Mouse (Mus musculus): ENCODE measurements around the gene Frrs1. TPM values are rescaled to one million over a fixed set of nuclear protein-coding genes. Genes with fewer than 3 reads are reported as not detected.
"Not testable (repeated sequence)": the region's sequence is repeated elsewhere in the genome, so short reads cannot be mapped to it uniquely, and the experiment has no call there.

Gene Frrs1
- polyA plus RNA-seq (2015; fragmentation: Nextera tagmentation; extraction: Ambion mirVana): 2.6 and 3.6 TPM in 2 replicates

- Histone ChIP-seq H3K27ac (no peak within 1 kb of the TSS), H3K4me2 (replicated peaks) (no peak within 1 kb of the TSS), H3K4me3 (replicated peaks) (no peak within 1 kb of the TSS), H3K36me3 (no peaks in the 10 kb centered on the region), H3K4me1 (replicated peaks) (peaks cover 5% of the 10 kb centered on the region; the same call in 1 of the 2 replicates), H3K9ac (replicated peaks) (no peak within 1 kb of the TSS), H3K9me3 (no peaks in the 10 kb centered on the region), H3K27me3 (no peaks in the 10 kb centered on the region)
- WGBS: 90% methylated on average over 9 of the region's 9 CpGs
- ATAC-seq: no peak
Observed at GRCm38 (mm10) chr3:116858941-116859685, at the start of gene Frrs1. Gene Frrs1 (plus strand): TSS chr3:116859464.

- H3K27ac ChIP-seq; H3K27me3 ChIP-seq; H3K4me3 ChIP-seq (replicated peaks); H3K9ac ChIP-seq (replicated peaks); H3K36me3 ChIP-seq; H3K9me3 ChIP-seq; ATAC-seq; H3K4me2 ChIP-seq (replicated peaks): not testable (repeated sequence)
- peaks cover 16% of the 10 kb centered on the region for H3K4me1 ChIP-seq (replicated peaks)
- 85% methylated on average over 6 of the region's 6 CpGs for WGBS
Observed at GRCm38 (mm10) chr3:116810351-116810750, 48.9 kb upstream of the Frrs1 start.

- Histone ChIP-seq H3K27me3 (0 out of 2 replicates have a peak, but pooled peaks cover 3% of the 10 kb centered on the region), H3K4me3 (replicated peaks) (no peak overlapping the region), H3K4me1 (replicated peaks) (peaks cover 8% of the 10 kb centered on the region), H3K4me2 (replicated peaks) (no peak overlapping the region), H3K27ac (no peak overlapping the region), H3K9me3 (no peaks in the 10 kb centered on the region), H3K36me3 (no peaks in the 10 kb centered on the region), H3K9ac (replicated peaks) (no peak overlapping the region)
- 90% methylated on average over 2 of the region's 2 CpGs for WGBS
- no peak for ATAC-seq
Observed at GRCm38 (mm10) chr3:116812946-116813345, 46.3 kb upstream of the Frrs1 start.

- Histone ChIP-seq H3K9me3 (no peaks in the 10 kb centered on the region), H3K4me3 (replicated peaks) (no peak overlapping the region), H3K4me1 (replicated peaks) (peaks cover 4% of the 10 kb centered on the region; the same call in 1 of the 2 replicates), H3K27ac (no peak overlapping the region), H3K4me2 (replicated peaks) (no peak overlapping the region), H3K27me3 (0 out of 2 replicates have a peak, but pooled peaks cover 3% of the 10 kb centered on the region), H3K36me3 (no peaks in the 10 kb centered on the region), H3K9ac (replicated peaks) (no peak overlapping the region)
- ATAC-seq: no peak
- 67% methylated on average over 6 of the region's 6 CpGs for WGBS
Observed at GRCm38 (mm10) chr3:116815305-116815797, 43.9 kb upstream of the Frrs1 start.

- 65% methylated on average over 4 of the region's 4 CpGs for WGBS
- H3K9ac ChIP-seq (replicated peaks): no peak overlapping the region
- H3K4me1 ChIP-seq (replicated peaks): peaks cover 4% of the 10 kb centered on the region; the same call in 1 of the 2 replicates
- H3K27ac ChIP-seq: no peak overlapping the region
- no peaks in the 10 kb centered on the region for H3K9me3 ChIP-seq
- ATAC-seq: no peak
- H3K27me3 ChIP-seq: 0 out of 2 replicates have a peak, but pooled peaks cover 3% of the 10 kb centered on the region
- H3K4me3 ChIP-seq (replicated peaks): no peak overlapping the region
- no peaks in the 10 kb centered on the region for H3K36me3 ChIP-seq
- no peak overlapping the region for H3K4me2 ChIP-seq (replicated peaks)
Observed at GRCm38 (mm10) chr3:116815916-116816315, 43.3 kb upstream of the Frrs1 start.

- Histone ChIP-seq H3K27me3 (0 out of 2 replicates have a peak, but pooled peaks cover 3% of the 10 kb centered on the region), H3K9ac (replicated peaks) (no peak overlapping the region), H3K36me3 (no peaks in the 10 kb centered on the region), H3K4me1 (replicated peaks) (peaks cover 4% of the 10 kb centered on the region; the same call in 1 of the 2 replicates), H3K4me3 (replicated peaks) (no peak overlapping the region), H3K9me3 (no peaks in the 10 kb centered on the region), H3K4me2 (replicated peaks) (no peak overlapping the region), H3K27ac (no peak overlapping the region)
- WGBS: 94% methylated on average over 3 of the region's 3 CpGs
- no peak for ATAC-seq
Observed at GRCm38 (mm10) chr3:116816674-116817215, 42.5 kb upstream of the Frrs1 start.

GRCm38 (mm10) chr3:116817231-116817630, 42.0 kb upstream of the Frrs1 start:
- WGBS: 92% methylated on average over 7 of the region's 7 CpGs
- H3K9ac ChIP-seq (replicated peaks): no peak overlapping the region
- H3K27me3 ChIP-seq: no peaks in the 10 kb centered on the region
- H3K4me2 ChIP-seq (replicated peaks): no peak overlapping the region
- H3K36me3 ChIP-seq: no peaks in the 10 kb centered on the region
- H3K4me1 ChIP-seq (replicated peaks): peaks cover 4% of the 10 kb centered on the region; the same call in 1 of the 2 replicates
- H3K9me3 ChIP-seq: no peaks in the 10 kb centered on the region
- H3K27ac ChIP-seq: no peak overlapping the region
- H3K4me3 ChIP-seq (replicated peaks): no peak overlapping the region
- ATAC-seq: no peak

- Histone ChIP-seq H3K27ac (no peak overlapping the region), H3K9me3 (no peaks in the 10 kb centered on the region), H3K9ac (replicated peaks) (no peak overlapping the region), H3K36me3 (no peaks in the 10 kb centered on the region), H3K27me3 (no peaks in the 10 kb centered on the region), H3K4me1 (replicated peaks) (no peaks in the 10 kb centered on the region), H3K4me3 (replicated peaks) (no peak overlapping the region), H3K4me2 (replicated peaks) (no peak overlapping the region)
- ATAC-seq: no peak
- 88% methylated on average over 4 of the region's 4 CpGs for WGBS
Observed at GRCm38 (mm10) chr3:116826471-116827215, 32.6 kb upstream of the Frrs1 start.

- no peak overlapping the region for H3K27ac ChIP-seq
Observed at GRCm38 (mm10) chr3:116829274-116829920, 29.9 kb upstream of the Frrs1 start.

GRCm38 (mm10) chr3:116831324-116831723, 27.9 kb upstream of the Frrs1 start:
- Histone ChIP-seq H3K27ac (no peak overlapping the region), H3K27me3 (no peaks in the 10 kb centered on the region), H3K4me2 (replicated peaks) (no peak overlapping the region), H3K9me3 (no peaks in the 10 kb centered on the region), H3K4me3 (replicated peaks) (no peak overlapping the region), H3K4me1 (replicated peaks) (no peaks in the 10 kb centered on the region; the same call in 1 of the 2 replicates), H3K36me3 (no peaks in the 10 kb centered on the region), H3K9ac (replicated peaks) (no peak overlapping the region)
- 80% methylated on average over 5 of the region's 5 CpGs for WGBS
- ATAC-seq: no peak

More at GRCm38 (mm10) chr3:116829274-116829920, 29.9 kb upstream of the Frrs1 start:
- Histone ChIP-seq H3K4me3 (replicated peaks) (no peak overlapping the region), H3K36me3 (no peaks in the 10 kb centered on the region), H3K4me2 (replicated peaks) (no peak overlapping the region), H3K4me1 (replicated peaks) (no peaks in the 10 kb centered on the region), H3K9ac (replicated peaks) (no peak overlapping the region), H3K27me3 (no peaks in the 10 kb centered on the region), H3K9me3 (no peaks in the 10 kb centered on the region)
- WGBS: 87% methylated on average over 10 of the region's 10 CpGs
- no peak for ATAC-seq

GRCm38 (mm10) chr3:116832526-116833310, 26.5 kb upstream of the Frrs1 start:
- no peak for ATAC-seq
- no peaks in the 10 kb centered on the region for H3K9me3 ChIP-seq
- no peak overlapping the region for H3K4me3 ChIP-seq (replicated peaks)
- H3K27me3 ChIP-seq: peaks cover 4% of the 10 kb centered on the region; the same call in 1 of the 2 replicates
- H3K4me1 ChIP-seq (replicated peaks): no peaks in the 10 kb centered on the region; the same call in 1 of the 2 replicates
- 91% methylated on average over 7 of the region's 7 CpGs for WGBS
- no peaks in the 10 kb centered on the region for H3K36me3 ChIP-seq
- H3K4me2 ChIP-seq (replicated peaks): no peak overlapping the region
- H3K27ac ChIP-seq: no peak overlapping the region
- no peak overlapping the region for H3K9ac ChIP-seq (replicated peaks)
